Mouse (Mus musculus) lung, adult 18-20 months (tissue): ENCODE results near the gene Tm4sf1.

Source experiments
- DNase-seq, 2 experiments: peaks; one replicate each; pipeline ENCODE4 v3.0.0; 2022; ENCODE audit warnings: mixed read lengths in 2 of 2

Tm4sf1 gene

GRCm38 (mm10) chr3:57287854-57288720 is 13.7 kb downstream of the Tm4sf1 start:
- no peak for DNase-seq

- peak in 1 of 2 experiments; percentile 41 for DNase-seq
These were observed 14.3 kb downstream of the Tm4sf1 start for GRCm38 (mm10) chr3:57287438-57287837.

GRCm38 (mm10) chr3:57278225-57278624 is 23.6 kb downstream of the Tm4sf1 start:
- DNase-seq = no peak

GRCm38 (mm10) chr3:57277453-57277852 is 24.3 kb downstream of the Tm4sf1 start:
- DNase-seq = peak; percentile 50 to 52

GRCm38 (mm10) chr3:57276821-57277220 is 25.0 kb downstream of the Tm4sf1 start:
- no peak for DNase-seq

- no peak for DNase-seq
These were observed 32.8 kb downstream of the Tm4sf1 start for GRCm38 (mm10) chr3:57268994-57269393.

- DNase-seq = peak in 1 of 2 experiments; percentile 41
These were observed 34.1 kb downstream of the Tm4sf1 start for GRCm38 (mm10) chr3:57267559-57268173.

- DNase-seq = no peak
These were observed 48.7 kb downstream of the Tm4sf1 start for GRCm38 (mm10) chr3:57253041-57253440.

- DNase-seq = peak in 1 of 2 experiments; percentile 30
These were observed 49.2 kb downstream of the Tm4sf1 start for GRCm38 (mm10) chr3:57252551-57252950.

- no peak for DNase-seq
These were observed 56.5 kb downstream of the Tm4sf1 start for GRCm38 (mm10) chr3:57245242-57245641.
